Mouse (Mus musculus) ZHBTc4 (cell line): ENCODE results near the gene Mansc1.
A peak's percentile ranks its signal among the peaks of the same experiment; 100 is the strongest.
"Not testable (repeated sequence)": the region's sequence is repeated elsewhere in the genome, so short reads cannot be mapped to it uniquely, and the experiment has no call there.

Source experiments
- DNase-seq: peaks from one replicate; pipeline ENCODE4 v3.0.0-alpha.2; 2011; ENCODE audit warnings: low read depth, low spot score

Mansc1 gene

DNA sequence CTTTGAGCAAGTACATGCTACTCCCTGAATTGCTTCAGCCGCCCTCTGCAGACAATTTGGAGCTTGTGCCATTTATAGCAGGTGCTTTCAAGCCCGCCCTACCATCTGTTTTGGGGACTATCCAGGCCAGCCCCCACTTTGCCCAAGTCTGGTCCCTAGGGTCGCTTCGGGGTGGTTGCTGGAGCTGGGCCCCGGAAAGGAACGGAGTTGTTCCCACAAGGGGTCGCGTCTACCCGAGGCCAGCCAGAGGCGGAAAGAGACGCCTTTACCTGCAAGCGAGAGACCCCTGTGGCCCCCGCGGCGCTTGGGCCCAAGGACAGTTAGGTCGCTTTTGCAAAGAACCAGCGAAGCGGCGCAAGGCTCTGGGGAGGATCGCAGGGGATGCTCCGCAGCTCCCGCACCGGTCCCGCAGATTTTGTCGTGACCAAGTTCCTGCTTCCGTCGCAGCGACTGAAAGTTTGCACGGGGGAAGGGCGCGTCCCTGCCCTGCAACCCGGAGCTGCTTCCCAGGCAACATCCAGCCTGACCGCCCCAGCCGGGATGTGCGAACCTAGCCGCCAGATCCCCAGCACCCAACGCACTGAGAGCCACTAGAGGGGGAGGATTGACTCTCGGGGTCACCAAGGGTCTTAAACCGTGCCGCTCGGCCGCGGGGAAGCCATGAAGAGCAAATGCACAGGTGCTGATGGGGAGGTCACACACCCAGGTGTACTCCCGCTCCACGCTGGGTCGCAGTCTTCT, at the start of gene Mansc1:
TSS of gene Mansc1 (minus strand) at position 542 of the 741 bp plus-strand sequence.
- DNase-seq: peak; percentile 71

DNA sequence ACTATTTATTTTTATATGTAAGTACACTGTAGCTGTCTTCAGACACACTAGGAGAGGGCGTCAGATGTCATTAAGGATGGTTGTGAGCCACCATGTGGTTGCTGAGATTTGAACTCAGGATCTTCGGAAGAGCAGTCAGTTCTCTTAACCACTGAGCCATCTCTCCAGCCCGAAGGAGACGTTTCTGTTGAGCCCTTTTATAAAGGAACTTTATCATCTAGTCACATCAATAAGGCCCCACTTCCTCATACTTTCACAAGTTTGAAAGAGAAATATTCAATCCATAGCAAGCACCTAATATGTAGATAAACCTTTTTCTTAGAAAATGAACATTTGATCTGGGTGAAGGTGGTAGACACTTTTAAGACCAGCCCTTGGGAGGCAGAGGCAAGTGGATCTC, 47.0 kb upstream of the Mansc1 start:
- not testable (repeated sequence) for DNase-seq

DNA sequence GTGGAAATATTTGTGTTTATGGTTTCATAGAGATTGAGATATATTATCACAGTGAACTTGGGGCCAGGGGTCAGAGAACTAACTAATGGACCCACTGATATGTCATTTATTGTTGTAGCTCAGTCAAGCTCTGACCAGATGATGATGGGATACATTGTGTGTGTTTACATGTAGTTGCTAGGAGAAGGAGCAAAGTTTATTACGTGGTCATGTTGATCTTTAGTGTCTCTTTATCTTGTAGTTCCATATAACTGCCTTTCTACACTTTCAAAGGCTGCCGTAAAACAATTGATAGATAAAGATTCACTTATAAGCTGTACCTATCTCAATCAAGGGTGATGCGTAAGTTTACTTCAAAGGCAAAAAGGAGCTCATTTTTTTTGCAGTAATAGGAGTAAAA, 45.7 kb upstream of the Mansc1 start:
- no peak for DNase-seq

DNA sequence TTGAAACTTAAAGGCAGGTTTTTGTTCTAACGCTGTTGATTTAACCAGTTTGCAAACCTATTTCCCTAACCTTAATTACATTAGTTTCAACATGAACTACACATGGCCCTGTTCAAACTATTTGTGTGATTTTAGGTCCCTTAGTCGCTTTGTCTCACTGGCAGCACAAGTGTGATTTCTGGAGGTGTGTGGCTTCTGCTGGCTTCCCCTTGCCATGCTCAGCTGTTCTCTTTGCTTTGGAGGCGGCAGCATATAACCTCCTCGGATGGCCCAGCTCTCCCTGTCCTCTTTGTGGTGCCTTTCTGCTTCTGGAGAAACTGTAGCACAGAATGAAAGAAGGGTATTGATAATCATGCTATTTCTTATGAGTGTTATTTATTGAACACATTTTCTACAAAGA, 45.2 kb upstream of the Mansc1 start:
- no peak for DNase-seq

- DNase-seq: not testable (repeated sequence)
Measured at GRCm38 (mm10) chr6:134673712-134674111, 41.4 kb upstream of the Mansc1 start.

DNA sequence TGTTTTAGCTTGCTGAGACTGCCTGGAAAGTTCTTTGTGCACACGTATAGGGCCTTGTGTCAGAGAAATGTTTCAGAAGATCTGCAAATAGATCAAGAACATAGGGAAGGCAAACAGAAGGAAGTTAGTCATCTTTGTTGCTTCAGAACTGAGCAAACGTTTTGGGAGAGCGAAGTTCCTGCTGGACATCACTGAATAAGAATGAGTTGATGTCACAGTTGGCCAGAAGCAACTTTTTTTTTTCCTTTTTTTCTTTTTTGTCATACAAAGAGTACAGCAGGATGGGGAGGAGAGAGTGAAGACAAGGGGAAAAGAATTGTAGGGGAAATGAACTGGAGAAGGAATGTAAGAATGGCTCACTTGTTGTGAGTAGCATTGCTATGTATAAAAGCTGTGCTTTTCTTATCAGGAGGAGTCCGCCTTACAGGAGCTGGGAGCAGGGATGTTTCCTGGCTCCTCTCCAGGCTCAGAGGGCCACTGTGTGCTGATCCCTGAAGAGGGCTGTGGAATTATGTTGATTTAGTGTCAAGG, 38.7 kb upstream of the Mansc1 start:
- no peak for DNase-seq

GRCm38 (mm10) chr6:134669179-134669865, 37.0 kb upstream of the Mansc1 start:
- DNase-seq: no peak

DNA sequence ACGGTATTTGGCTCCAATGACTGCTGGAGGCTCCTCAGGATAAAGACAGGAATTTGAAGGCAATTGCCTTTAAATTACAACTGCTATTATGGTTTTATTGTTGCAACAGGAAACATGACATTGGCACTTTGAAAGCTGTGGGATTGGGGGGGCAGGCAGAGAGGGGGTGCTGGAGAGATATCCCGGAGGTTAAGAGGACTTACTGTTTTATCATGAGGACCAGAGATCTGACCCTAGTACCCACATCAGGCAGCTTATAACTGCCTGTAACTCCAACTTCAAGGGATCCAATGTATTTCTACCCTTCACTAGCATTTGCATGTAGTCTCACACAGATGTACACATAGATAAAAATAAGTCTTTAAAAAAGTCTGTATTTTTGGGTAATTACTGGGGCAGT, 36.2 kb upstream of the Mansc1 start:
- DNase-seq: no peak

GRCm38 (mm10) chr6:134665817-134666216, 33.5 kb upstream of the Mansc1 start:
- DNase-seq: no peak

DNA sequence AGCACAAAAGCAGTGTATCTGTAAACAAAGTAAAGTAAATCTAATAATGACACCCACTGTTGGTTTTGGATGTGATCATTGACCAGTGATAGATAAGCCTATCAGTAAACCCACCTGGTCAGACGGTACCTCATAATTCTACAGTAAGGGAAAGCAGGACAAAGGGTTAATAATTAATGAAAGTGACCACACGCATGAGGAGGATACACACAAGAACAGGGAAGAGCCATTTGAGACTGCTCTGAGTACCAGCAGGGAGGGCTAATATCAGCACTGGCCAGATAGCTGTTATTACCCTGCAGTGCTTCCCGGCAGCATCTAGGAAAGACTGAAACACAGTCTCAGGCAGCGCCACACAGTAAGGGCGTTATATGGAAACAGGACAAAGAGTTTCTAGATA, 32.3 kb upstream of the Mansc1 start:
- DNase-seq: no peak

DNA sequence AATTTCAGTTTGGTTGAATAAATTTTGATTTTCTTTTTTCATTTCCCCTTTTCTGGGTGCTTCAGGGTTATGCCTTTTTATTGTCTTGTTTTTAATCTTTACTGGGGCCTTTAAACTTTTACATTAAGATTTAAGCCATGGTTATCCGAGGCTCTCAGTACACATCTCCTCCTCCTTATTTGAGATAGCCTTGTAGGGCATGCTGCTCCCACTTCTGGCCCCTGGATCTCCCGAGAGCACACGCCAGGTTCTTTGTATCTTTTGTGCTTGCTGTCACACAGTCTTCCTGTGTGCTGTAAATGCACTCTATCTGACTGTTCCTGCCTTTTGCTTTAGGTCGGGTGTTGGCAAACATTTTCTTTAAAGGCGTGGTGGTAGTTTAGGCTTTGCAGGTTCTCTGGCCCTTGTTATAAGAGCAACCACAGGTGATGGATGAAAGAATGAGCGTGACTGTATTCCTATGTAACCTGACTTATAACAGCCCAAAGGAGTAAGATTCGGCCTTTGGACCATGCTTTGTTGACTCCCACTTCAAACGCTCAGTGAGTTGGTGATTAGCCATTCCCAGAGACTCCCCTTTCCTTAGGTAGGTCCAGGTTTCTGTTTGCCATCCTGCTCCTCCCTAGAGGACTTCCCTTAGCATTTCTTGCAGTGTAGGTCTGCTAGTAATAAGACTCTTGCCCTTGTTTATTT, 28.6 kb upstream of the Mansc1 start:
- no peak for DNase-seq

DNA sequence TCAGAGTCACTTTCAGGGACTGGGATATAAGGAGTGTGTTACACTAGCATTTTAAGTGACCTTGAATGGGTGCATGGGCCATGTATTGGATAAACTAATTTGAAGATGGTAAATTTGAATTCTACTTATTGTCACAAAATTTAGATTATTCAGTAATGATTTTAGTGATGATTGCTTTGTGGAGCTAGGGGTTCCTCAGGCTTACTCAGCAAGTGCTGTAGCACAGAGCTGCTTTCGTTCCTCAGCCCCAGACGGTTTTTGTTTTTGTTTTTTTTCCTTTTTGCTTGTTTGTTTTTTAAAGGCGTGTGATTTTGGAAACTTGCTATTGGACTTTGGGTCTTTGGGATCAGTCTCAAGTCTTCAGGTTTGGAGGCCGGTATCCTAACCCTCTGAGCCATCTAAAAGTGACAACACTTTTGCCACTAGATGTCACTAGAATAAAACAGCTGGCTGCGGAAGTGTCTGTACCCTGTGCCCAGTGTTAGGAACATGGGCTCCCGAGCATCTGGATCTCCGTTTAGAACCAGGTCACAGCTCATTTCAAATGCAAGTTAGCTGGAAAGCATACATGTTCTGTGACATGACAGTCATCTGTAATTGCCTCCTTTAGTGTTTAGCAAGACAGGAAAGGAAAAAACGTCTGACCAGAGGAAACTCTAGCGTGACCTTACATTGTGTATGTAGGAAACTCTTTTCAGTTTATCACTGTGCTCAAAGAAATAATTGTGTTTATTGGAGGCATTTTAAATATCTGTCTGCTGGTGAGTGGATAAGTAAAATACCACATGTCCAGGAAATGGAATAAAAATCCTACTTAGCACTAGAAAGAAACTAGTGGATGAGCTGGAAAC, 27.0 kb upstream of the Mansc1 start:
- peak; percentile 68 for DNase-seq

GRCm38 (mm10) chr6:134656527-134656926, 24.2 kb upstream of the Mansc1 start:
- DNase-seq: no peak

- DNase-seq: no peak
Measured at GRCm38 (mm10) chr6:134648356-134648755, 16.1 kb upstream of the Mansc1 start.

GRCm38 (mm10) chr6:134647621-134648020, 15.3 kb upstream of the Mansc1 start:
- peak; percentile 25 for DNase-seq

DNA sequence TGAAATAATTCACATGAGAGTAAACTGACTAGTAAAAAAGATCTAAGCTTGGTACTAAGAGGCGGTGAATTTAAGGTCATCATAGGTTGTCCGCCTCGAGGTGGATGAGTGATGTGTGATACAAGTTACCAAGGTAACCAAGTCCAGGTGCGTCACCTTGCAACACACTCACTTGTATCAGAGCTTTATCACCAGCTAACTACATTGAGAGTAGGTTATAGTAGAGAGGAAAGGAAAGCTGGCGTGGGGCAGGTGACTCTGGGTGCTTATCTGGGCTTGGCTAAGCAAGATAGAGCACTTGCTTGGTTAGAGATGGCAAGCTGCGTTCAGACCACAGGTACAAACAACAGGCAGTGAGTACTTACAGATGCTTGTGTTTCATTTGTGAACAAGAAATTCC, 14.5 kb upstream of the Mansc1 start:
- DNase-seq: no peak

DNA sequence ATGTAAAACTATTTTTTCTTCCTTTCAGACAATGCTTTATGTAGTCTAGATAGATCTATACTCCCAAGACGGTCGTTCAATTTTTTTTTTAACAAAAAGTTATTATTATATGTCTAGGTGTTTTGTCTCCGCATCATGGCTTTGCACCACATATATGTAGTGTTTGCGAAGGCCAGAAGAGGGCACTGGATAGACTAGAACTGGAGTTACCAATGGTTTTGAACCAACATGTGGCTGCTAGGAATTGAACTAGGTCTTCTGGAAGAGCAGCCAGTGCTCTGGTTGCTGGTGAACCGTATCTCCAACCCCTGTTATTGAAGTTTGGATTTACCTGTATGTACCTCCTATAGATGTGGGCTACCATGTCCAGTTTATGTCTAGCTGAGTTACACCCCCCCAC, 11.0 kb upstream of the Mansc1 start:
- peak; percentile 65 for DNase-seq

- no peak for DNase-seq
Measured at GRCm38 (mm10) chr6:134641738-134642446, 9.6 kb upstream of the Mansc1 start.

DNA sequence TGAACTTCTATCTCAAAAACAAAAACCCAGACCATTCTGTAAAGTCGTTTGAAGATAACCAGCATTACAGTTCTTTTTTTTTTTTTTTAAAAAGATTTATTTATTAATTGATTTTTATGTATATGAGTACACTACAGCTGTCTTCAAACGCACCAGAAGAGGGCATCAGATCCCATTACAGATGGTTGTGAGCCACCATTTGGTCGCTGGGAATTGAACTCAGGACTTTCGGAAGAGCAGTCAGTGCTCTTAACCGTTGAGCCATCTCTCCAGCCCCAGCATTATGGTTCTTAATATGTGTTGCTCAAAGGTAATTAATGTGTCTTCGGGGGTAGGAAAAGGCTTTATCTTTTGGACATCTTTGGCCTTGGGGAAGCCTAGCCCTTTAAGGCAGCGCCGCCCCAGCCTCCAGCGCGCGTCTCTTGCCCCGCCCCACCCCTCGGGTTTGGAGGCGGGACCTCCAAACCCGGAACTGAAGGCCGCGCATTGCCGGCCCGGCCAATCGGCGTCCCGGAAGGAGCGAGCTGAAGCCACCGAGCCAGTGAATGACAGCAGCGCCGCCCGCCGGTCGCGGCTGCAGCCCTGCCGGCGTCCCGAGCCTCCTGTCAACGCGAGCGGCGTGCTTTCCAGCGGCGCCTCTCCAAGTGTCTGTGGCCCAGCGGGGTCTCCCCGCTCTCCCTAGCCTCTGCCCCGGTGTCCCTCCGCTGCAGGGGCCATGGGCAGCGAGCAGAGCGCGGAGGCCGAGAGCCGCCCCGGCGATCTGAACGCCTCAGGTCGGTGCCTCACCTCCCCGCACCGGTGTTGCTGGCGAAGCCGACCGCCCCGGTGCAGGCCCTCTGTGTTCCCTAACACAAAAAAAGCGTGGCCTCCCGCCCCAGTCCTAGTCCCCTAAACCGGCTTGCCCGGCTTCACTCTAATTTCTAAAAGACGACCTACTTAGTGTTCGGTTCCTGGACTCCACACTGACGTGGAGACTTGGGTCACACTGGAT, 8.5 kb upstream of the Mansc1 start:
- DNase-seq: peak; percentile 98

DNA sequence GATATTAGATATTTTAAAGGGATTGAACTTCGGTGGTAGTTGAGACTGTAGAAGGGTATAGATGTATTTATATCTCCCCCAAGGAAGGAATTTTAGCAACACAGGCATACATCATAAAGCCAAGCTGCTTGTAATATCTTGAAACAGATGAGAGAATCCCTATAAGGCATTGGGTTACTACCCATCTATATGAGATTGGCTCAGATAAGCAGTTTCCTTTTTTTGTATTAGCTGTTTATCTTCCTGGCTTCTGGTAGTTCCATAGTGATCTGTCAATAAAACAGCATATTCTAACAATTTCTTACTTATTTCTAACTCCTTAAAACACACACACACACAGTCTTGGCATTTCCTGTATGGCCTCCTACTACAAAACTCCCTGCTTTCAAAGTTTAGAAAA, 7.6 kb upstream of the Mansc1 start:
- no peak for DNase-seq
